Mouse (Mus musculus) CH12.LX (cell line): ENCODE measurements around the gene Itga9. TPM values are rescaled to one million over a fixed set of nuclear protein-coding genes. Genes with fewer than 3 reads are reported as not detected.

Experiments used
- DNase-seq: peaks from one replicate; pipeline ENCODE4 v3.0.0-alpha.2; 2013; ENCODE audit errors: extremely low read depth
- H3K27ac ChIP-seq: 2 replicates; pipeline ENCODE4 v1.5.1; 2012; ENCODE audit warnings: low read depth, mild to moderate bottlenecking, control low read depth, moderate library complexity; ENCODE audit not compliant: insufficient read depth
- H3K27me3 ChIP-seq: replicated peaks from 2 replicates; pipeline ENCODE3; 2012; ENCODE audit warnings: inconsistent platforms
- H3K36me3 ChIP-seq, 2 experiments: replicated peaks in 1 of 2; 2 replicates each; pipeline versions ENCODE3 to v1.6.1; 2012; ENCODE audit warnings: inconsistent platforms in 1 of 2, low read length in 1 of 2, mild to moderate bottlenecking in 1 of 2, mixed read lengths in 1 of 2, moderate library complexity in 1 of 2; ENCODE audit not compliant: control insufficient read depth in 1 of 2, insufficient read depth in 1 of 2
- H3K4me1 ChIP-seq, 2 experiments: 2 replicates each; pipeline ENCODE4 v1.6.1; 2012; ENCODE audit warnings: inconsistent platforms in 1 of 2, moderate library complexity in 1 of 2; ENCODE audit not compliant: insufficient read depth in 2 of 2, control insufficient read depth in 1 of 2
- H3K4me2 ChIP-seq: 2 replicates; pipeline ENCODE4 v1.6.1; 2012; ENCODE audit warnings: low read depth, mild to moderate bottlenecking, control low read depth; ENCODE audit not compliant: poor library complexity, insufficient read depth, severe bottlenecking
- H3K4me3 ChIP-seq, 3 experiments: fragments of 150-350 bp in 1 of 3; sonication (generic) in 1 of 3; replicated peaks in 1 of 3; 2 replicates each; pipeline versions ENCODE3 to v1.5.1; 2011 to 2012; ENCODE audit warnings: low read depth in 2 of 3, low read length in 2 of 3, mild to moderate bottlenecking in 2 of 3, moderate library complexity in 2 of 3, control low read depth in 1 of 3, improper control_type of control experiment in 1 of 3, inconsistent platforms in 1 of 3, mixed read lengths in 1 of 3; ENCODE audit not compliant: poor library complexity in 1 of 3
- H3K79me2 ChIP-seq: replicated peaks from 2 replicates; pipeline ENCODE4 v1.6.1; 2012; ENCODE audit warnings: mild to moderate bottlenecking, moderate library complexity; ENCODE audit not compliant: control insufficient read depth, poor library complexity, insufficient read depth, severe bottlenecking; ENCODE audit errors: extremely low read depth
- H3K9ac ChIP-seq: 2 replicates; pipeline ENCODE4 v1.6.1; 2012; ENCODE audit warnings: low read depth, mild to moderate bottlenecking, control low read depth, moderate library complexity; ENCODE audit not compliant: insufficient read depth
- H3K9me3 ChIP-seq: replicated peaks from 2 replicates; pipeline ENCODE3; 2012; ENCODE audit warnings: low read length, inconsistent platforms, mixed read lengths
- BHLHE40 ChIP-seq: IDR thresholded peaks from 2 replicates; pipeline ENCODE4 v1.6.1; 2011; ENCODE audit warnings: mild to moderate bottlenecking, low read depth, low read length, improper control_type of control experiment
- CHD1 ChIP-seq: IDR thresholded peaks from 2 replicates; pipeline ENCODE4 v1.6.1; 2012; ENCODE audit warnings: low read depth, low read length, improper control_type of control experiment, inconsistent platforms
- E2F4 ChIP-seq: IDR thresholded peaks from 2 replicates; pipeline ENCODE4 v1.6.1; 2011; ENCODE audit warnings: low read depth, low read length, improper control_type of control experiment; ENCODE audit not compliant: insufficient replicate concordance
- ETS1 ChIP-seq: conservative IDR thresholded peaks from 2 replicates; pipeline ENCODE4 v1.6.1; 2012; ENCODE audit warnings: low read depth, mild to moderate bottlenecking, inconsistent platforms, low read length, improper control_type of control experiment, moderate library complexity
- JUN ChIP-seq: IDR thresholded peaks from 2 replicates; pipeline ENCODE4 v1.6.1; 2011; ENCODE audit warnings: low read depth, mild to moderate bottlenecking, low read length, improper control_type of control experiment, moderate library complexity; ENCODE audit not compliant: insufficient read depth
- KAT2A ChIP-seq: IDR thresholded peaks from 2 replicates; pipeline ENCODE4 v1.6.1; 2012; ENCODE audit warnings: low read length, improper control_type of control experiment, inconsistent platforms; ENCODE audit not compliant: insufficient replicate concordance
- MAZ ChIP-seq: IDR thresholded peaks from 2 replicates; pipeline ENCODE4 v1.6.1; 2012; ENCODE audit warnings: low read depth, mild to moderate bottlenecking, inconsistent platforms, low read length, improper control_type of control experiment, moderate library complexity
- MEF2A ChIP-seq: IDR thresholded peaks from 2 replicates; pipeline ENCODE4 v1.6.1; 2014; ENCODE audit warnings: low read depth, mild to moderate bottlenecking, inconsistent platforms, low read length, improper control_type of control experiment, borderline replicate concordance
- MYC ChIP-seq: IDR thresholded peaks from 2 replicates; pipeline ENCODE4 v1.6.1; 2011; ENCODE audit warnings: low read depth, mild to moderate bottlenecking, improper control_type of control experiment, low read length
- RAD21 ChIP-seq: IDR thresholded peaks from 2 replicates; pipeline ENCODE4 v1.6.1; 2011; ENCODE audit warnings: low read depth, mild to moderate bottlenecking, low read length, improper control_type of control experiment, moderate library complexity
- SIN3A ChIP-seq: IDR thresholded peaks from 2 replicates; pipeline ENCODE4 v1.6.1; 2012; ENCODE audit warnings: low read length, improper control_type of control experiment, inconsistent platforms
- SMC3 ChIP-seq: IDR thresholded peaks from 2 replicates; pipeline ENCODE4 v1.6.1; 2011; ENCODE audit warnings: low read depth, low read length, improper control_type of control experiment
- TBP ChIP-seq: conservative IDR thresholded peaks from 2 replicates; pipeline ENCODE4 v1.6.1; 2011; ENCODE audit warnings: low read depth, low read length, improper control_type of control experiment
- USF1 ChIP-seq: IDR thresholded peaks from 2 replicates; pipeline ENCODE4 v1.6.1; 2014; ENCODE audit warnings: low read depth, mild to moderate bottlenecking, inconsistent platforms, low read length, improper control_type of control experiment
- USF2 ChIP-seq: conservative IDR thresholded peaks from 2 replicates; pipeline ENCODE4 v1.6.1; 2011; ENCODE audit warnings: low read depth, low read length, improper control_type of control experiment
- dilution Hi-C: fragments of 300-500 bp; cut with MboI; formaldehyde crosslinking; loops from 2 replicates; pipeline ENCODE4 v1.14.3; 2020; ENCODE audit warnings: low sequenced_read_pairs; ENCODE audit not compliant: extremely low pct_unique_long_range_greater_than_20kb, extremely low pct_ligation_motif_present
- in situ Hi-C: fragments of 300-500 bp; cut with MboI; formaldehyde crosslinking; loops from 3 replicates; pipeline ENCODE4 v1.14.3; 2019; ENCODE audit warnings: low sequenced_read_pairs, low pct_ligation_motif_present, low pct_unique_long_range_greater_than_20kb, mixed read lengths
- polyA plus RNA-seq: library from polyadenylated mRNA; unstranded; fragments of >175 nt; gene quantifications from 2 replicates; pipeline ENCODE4 v1.2.1, GENCODE M21; 2012; ENCODE audit warnings: low read depth; ENCODE audit not compliant: insufficient read length
- total RNA-seq, 2 experiments: library from RNA; depleted of rRNA; stranded (reverse); fragments of 300-350 nt in 1 of 2; fragments of >200 nt in 1 of 2; gene quantifications; 2 replicates each; pipeline ENCODE4 v1.2.3; 2012 to 2014

The Itga9 gene
- total and polyA plus RNA-seq, 3 experiments: 0.19 TPM; not detected in 2

DNA sequence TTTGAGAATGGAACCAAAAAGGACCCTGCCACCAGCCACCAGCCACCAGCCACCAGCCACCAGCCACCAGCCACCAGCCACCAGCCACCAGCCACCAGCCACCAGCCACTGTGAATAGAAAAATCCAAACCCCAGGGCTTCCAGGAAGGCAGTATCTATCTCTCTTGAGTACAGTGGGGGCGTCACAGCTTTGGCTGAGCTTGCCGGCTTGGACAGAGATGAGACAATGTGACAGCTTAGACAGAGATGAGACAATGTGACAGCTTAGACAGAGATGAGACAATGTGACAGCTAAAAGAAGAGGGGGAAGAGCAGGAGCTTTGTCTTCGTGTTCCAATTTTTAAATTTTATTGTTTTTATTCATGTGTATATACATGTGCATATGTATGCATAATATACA lies 49.2 kb downstream of the Itga9 start:
- Histone ChIP-seq H3K27ac (no peak overlapping the region), H3K79me2 (no peaks in the 10 kb centered on the region), H3K4me1 (peaks cover 0 to 18% of the 10 kb centered on the region in 2 experiments; a peak in 2 of 4 replicates), H3K4me3 (no peak overlapping the region), H3K4me2 (no peak overlapping the region), H3K36me3 (no peaks in the 10 kb centered on the region), H3K27me3 (peaks cover 8% of the 10 kb centered on the region), H3K9me3 (peaks cover 8% of the 10 kb centered on the region), H3K9ac (no peak overlapping the region)
- dilution Hi-C loops: no loop called here
- TF ChIP-seq MAZ (no peak), BHLHE40 (no peak), ETS1 (no peak), MYC (no peak), USF1 (no peak), CHD1 (no peak), SMC3 (no peak), RAD21 (no peak), SIN3A (no peak), E2F4 (no peak), JUN (no peak)
- DNase-seq: no peak
- in situ Hi-C loops: no loop called here

DNA sequence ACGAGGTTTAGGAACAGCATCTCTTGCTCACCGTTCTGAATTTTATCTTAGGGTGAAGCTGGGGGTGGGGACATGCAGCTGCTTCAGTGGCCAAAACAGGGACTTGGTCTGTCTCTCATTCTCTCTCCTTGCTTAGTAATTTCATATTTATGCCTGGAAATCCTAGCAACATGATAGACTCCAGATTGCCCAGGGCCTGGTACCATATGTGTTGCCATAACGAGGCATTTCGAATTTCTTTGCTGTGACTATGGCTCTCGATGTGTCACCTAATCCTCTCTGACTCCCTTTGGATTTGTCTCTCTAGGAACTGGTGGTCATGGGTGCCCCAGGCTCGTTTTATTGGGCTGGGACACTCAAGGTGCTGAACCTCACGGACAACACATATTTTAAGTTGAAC lies 51.7 kb downstream of the Itga9 start:
- no peak overlapping the region for H3K4me2 ChIP-seq
- no peak overlapping the region for H3K4me3 ChIP-seq
- H3K9me3 ChIP-seq: peaks cover under 1% of the 10 kb centered on the region
- no peak overlapping the region for H3K27ac ChIP-seq
- no peaks in the 10 kb centered on the region for H3K36me3 ChIP-seq
- TF ChIP-seq KAT2A (no peak), USF1 (no peak), MEF2A (no peak)
- dilution Hi-C loops: no loop called here
- peaks cover 2 to 27% of the 10 kb centered on the region in 2 experiments; a peak in 2 of 4 replicates for H3K4me1 ChIP-seq
- in situ Hi-C loops: no loop called here
- H3K9ac ChIP-seq: no peak overlapping the region
- DNase-seq: no peak
- H3K79me2 ChIP-seq: no peaks in the 10 kb centered on the region
- H3K27me3 ChIP-seq: peaks cover 7% of the 10 kb centered on the region

DNA sequence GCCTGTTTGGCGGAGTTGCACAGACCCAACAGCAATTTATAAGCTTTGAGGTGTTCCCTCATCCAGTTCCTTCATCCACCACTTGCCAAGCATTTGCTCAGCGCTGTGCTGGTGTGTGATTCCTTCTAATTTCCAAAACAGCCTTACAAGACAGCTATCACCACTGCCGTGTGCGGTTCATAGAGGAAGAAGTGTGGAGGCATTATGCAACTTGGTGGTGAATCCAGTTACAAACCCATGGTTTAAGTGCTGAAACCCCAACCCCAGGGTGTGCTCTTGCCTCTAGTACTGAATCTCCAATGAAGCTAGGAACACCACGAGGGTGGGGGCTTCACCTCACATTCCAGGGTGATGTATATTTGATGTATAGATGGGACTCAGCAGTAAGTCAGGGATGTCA lies 53.3 kb downstream of the Itga9 start:
- Histone ChIP-seq H3K4me2 (no peak overlapping the region), H3K4me1 (peaks cover 2 to 22% of the 10 kb centered on the region in 2 experiments; a peak in 2 of 4 replicates), H3K9ac (no peak overlapping the region)
- no peak for DNase-seq
- in situ Hi-C loops: no loop called here
- TF ChIP-seq TBP (no peak), USF2 (no peak)
- TF ChIP-seq, all 38 proteins: peak for 0
- H3K36me3 ChIP-seq: no peaks in the 10 kb centered on the region
- no peaks in the 10 kb centered on the region for H3K79me2 ChIP-seq
- H3K27me3 ChIP-seq: no peaks in the 10 kb centered on the region
- H3K9me3 ChIP-seq: no peaks in the 10 kb centered on the region
- dilution Hi-C loops: no loop called here
- H3K4me3 ChIP-seq: no peak overlapping the region
- no peak overlapping the region for H3K27ac ChIP-seq
